Mouse (Mus musculus): Measurements from ENCODE around the gene Zdhhc20. TPM values are rescaled to one million over a fixed set of nuclear protein-coding genes. Genes with fewer than 3 reads are reported as not detected.

Gene Zdhhc20
- polyA plus RNA-seq, 1 experiment from 2014 or later: 33.8 TPM

GRCm38 (mm10) chr14:57787406-57787805 lies 102.7 kb downstream of the Zdhhc20 start:
- WGBS: 80% methylated on average over 4 of the region's 4 CpGs
- ATAC-seq: no peak
- H3K9ac ChIP-seq (ENCODE audit: low read depth, low read length): no peak overlapping the region
- no peak overlapping the region for H3K4me3 ChIP-seq (ENCODE audit: low read length)
- no peak overlapping the region for H3K4me2 ChIP-seq (ENCODE audit: low read length)
- no peaks in the 10 kb centered on the region for H3K36me3 ChIP-seq (ENCODE audit: control insufficient read depth, insufficient read depth, low read length)
- no peaks in the 10 kb centered on the region for H3K27me3 ChIP-seq (replicated peaks; ENCODE audit: control insufficient read depth, insufficient read depth, low read length)
- H3K27ac ChIP-seq (ENCODE audit: low read depth, low read length): no peak overlapping the region
- H3K9me3 ChIP-seq (ENCODE audit: control insufficient read depth, low read length): no peaks in the 10 kb centered on the region
- no peaks in the 10 kb centered on the region for H3K4me1 ChIP-seq (ENCODE audit: control insufficient read depth, insufficient read depth, low read depth, low read length)

Small RNA genes within 50 kb of the gene (microRNA-seq; reads per million reads assigned to microRNA genes)
- not detected for gene Mir3077

Other genes starting within 250 kb of the Zdhhc20 start
- gene Xpo4, start 224.8 kb downstream of the Zdhhc20 start, polyA plus RNA-seq (2015; fragmentation: Nextera tagmentation; extraction: Ambion mirVana): 9.8 and 11.0 TPM in 2 replicates
- not detected in 2 replicates for gene Gm49361, start 144.2 kb downstream of the Zdhhc20 start, polyA plus RNA-seq (2015; fragmentation: Nextera tagmentation; extraction: Ambion mirVana)
- gene Lats2, start 131.9 kb downstream of the Zdhhc20 start, polyA plus RNA-seq (2015; fragmentation: Nextera tagmentation; extraction: Ambion mirVana): 5.9 and 7.8 TPM in 2 replicates
- 26.7 and 32.5 TPM in 2 replicates for gene Sap18, start 92.1 kb downstream of the Zdhhc20 start, polyA plus RNA-seq (2015; fragmentation: Nextera tagmentation; extraction: Ambion mirVana)
- 8.0 and 8.7 TPM in 2 replicates for gene Ska3, start 64.1 kb downstream of the Zdhhc20 start, polyA plus RNA-seq (2015; fragmentation: Nextera tagmentation; extraction: Ambion mirVana)
- 151 and 162 TPM in 2 replicates for gene Mrpl57, start 64.0 kb downstream of the Zdhhc20 start, polyA plus RNA-seq (2015; fragmentation: Nextera tagmentation; extraction: Ambion mirVana)
- 70.4 and 78.7 TPM in 2 replicates for gene Micu2, start 109.0 kb upstream of the Zdhhc20 start, polyA plus RNA-seq (2015; fragmentation: Nextera tagmentation; extraction: Ambion mirVana)
- gene Fgf9, start 180.3 kb upstream of the Zdhhc20 start, polyA plus RNA-seq (2015; fragmentation: Nextera tagmentation; extraction: Ambion mirVana): 25.8 and 31.8 TPM in 2 replicates